Mouse (Mus musculus) adrenal gland, postnatal 14 days (tissue): ENCODE measurements around the gene Ppp1r14c. TPM values are rescaled to one million over a fixed set of nuclear protein-coding genes. Genes with fewer than 3 reads are reported as not detected.
"Not testable (repeated sequence)": the region's sequence is repeated elsewhere in the genome, so short reads cannot be mapped to it uniquely, and the experiment has no call there.

Experiments
- DNase-seq: peaks from one replicate; pipeline ENCODE4 v3.0.0; 2021; ENCODE audit warnings: mixed read lengths
- total RNA-seq: library from RNA; stranded (reverse); gene quantifications from 2 replicates; pipeline ENCODE4 v1.2.3, GENCODE M21; 2021

Gene Ppp1r14c
- total RNA-seq, 1 experiment from 2014 or later = 14.8 TPM

DNA sequence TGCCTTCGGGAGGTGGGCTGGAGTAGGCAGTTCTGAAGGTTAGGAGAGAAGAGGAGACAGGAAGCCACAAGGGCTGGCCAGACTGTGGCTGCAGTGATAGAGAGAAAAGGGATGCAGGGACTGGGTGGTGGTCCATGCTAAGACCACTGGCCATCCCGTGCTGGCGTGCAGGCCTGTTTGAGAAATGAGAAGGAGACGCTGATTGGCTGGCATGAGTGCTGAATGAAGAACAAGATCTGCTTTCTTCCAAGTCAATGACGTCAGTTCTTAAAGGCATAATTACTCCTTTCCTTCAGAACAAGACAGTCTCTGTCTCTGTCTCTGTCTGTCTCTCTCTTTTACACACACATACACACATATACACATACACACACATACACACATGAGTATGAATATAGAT is 36.4 kb downstream of the Ppp1r14c start:
- no peak for DNase-seq

DNA sequence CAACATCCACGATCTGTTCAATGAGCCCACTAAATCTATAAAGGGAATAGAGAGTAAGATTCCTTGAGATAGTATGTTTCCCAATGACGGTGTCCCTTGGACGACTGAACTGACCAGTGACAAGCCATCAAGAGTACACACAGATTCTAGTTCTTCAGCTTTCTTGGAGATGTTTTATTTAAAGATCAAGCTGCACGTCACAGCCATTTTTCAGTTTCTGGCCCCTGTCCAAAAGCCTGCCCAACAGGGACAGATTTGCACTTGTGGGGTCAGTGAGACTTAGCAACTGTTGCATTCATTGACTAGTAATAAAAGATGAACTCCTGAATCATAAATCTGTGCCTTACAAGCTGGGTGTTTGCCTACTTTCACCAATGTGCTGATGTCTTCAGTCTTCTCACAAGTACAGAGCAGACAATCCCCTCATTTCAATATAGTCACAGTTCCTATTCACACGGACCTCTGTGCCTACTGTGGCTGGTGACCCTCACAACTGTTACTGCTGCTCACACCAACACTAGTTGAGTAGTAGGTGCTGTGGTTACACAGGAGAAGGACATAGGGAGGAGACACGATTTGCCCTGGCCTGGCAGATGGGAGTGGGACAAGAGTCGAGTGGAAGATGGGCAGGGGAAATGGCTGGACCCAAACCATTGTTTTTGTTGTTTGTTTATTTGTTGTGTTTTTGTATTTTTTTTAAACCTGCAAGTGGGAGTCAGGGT is 37.7 kb downstream of the Ppp1r14c start:
- DNase-seq = peak; percentile 49

DNA sequence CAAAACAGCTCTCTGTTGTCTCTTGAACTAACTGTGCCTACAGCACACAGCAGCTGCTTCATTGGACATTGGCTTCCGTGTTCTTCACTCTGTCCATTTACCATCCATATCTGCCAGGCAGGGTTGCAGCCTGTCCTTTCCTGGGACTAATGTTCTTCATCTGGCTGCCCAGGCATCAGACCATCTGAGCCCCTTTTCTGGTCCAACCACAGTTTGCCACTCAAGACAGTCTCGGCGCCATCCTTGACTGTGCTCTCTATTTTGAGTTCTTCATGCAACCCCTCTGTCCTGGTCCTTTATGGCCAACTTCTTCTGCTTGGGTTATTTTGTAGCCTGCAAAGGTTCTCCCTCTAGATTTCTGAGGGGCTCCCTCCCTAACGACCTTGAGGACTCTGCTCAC is 38.5 kb downstream of the Ppp1r14c start:
- no peak for DNase-seq

DNA sequence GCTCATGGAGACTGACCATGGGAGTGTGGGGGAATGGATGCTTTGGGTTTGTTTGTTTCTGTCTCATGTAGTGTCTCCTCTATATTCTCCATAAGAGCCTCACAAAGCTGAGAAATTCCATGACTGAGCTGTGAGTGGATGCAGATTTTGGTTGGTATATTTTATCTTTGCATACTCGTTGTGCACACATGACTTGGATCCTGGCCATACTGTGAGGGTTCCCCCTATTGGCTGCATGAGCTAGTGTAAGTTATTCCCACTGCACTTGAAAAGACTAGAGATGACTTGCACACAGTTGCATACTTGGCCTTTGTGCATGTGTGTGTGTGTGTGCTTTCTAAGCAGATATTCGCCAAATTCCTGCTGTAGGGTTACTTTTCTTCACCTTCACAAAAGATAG is 40.4 kb downstream of the Ppp1r14c start:
- DNase-seq = no peak

DNA sequence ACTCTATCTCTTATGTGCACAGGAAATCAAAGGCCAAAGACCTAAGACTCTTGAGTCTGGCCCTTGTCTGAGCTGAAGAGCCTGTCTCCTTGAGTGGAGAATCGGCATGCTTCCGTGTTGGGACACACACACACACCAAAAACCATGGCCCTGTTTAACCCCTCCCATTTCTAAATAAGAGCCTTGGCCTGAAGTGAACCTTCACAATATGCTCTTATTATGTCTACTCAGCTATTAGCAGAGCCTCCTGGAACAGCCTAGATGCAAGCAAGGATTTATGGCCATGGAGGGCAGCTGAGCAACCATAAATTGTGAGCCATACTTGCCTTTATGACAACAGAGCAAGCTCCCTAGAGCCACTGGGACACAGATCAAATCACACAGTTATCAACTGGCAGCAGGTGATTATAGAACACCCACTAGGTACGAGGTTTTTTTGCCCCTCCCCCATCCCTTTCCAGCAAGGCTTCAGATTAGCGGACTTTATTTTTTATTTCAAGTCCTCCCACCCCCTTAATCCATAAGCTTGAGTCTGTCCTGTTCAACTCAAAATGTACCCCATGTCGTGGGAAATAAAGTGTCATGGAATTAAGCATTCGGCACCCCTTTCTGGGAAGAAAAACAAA is 42.3 kb downstream of the Ppp1r14c start:
- DNase-seq = peak; percentile 26

DNA sequence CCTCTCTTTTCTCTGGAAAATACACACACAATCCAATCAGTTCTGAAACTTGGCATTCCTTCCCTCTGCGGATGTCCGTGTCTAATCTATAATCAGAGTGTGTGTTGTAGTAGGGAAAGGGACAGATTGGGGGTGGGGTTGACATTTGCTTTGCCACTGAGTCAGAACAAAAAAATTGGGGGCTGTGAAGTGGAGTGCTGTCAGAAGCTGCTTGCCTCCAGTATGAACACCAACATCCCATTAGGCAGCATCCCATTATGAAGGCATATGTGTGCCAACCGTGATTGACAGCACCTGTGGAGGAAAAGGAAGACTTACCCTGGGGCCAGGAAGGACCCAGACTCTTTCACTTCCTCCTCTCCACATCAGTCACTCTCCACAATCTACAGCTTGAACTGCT is 42.8 kb downstream of the Ppp1r14c start:
- DNase-seq = no peak

DNA sequence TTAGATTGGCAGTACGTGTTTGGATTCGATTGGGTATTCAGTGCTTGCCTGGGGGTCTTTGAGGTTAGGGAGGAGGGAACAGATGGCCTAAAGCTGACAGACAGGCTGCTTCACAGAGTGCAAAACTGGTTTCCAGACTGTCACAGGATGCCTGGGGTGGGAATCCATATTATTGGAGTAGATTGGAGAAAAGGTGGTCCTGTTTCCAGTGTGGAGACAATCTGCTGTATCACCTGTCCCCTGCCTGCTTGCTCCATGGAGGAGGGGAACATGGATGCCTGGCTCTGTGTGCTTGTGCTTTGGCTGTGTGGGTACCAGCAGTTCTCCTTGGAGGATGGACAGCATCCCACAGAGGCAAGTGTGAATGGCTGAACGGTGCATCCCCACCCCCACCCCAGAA is 45.4 kb downstream of the Ppp1r14c start:
- no peak for DNase-seq

DNA sequence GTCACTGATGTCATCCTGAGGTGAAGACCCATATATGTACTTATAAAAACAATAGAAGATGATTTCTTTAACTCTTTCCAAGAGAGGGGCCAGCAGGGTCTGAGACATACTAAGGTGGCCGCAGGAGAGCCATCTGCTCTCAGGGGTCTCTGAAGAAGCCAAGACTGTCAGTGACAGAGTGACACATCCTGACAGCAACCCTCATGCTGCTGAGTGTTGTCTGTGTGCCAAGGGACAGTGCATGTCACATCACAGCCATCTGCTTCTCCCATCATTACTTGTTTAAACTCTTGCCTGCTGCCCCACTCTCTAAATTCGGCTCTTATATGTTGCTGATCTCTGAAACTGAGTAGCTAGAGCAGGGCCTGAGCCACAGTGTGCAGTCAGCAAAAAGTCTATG is 45.8 kb downstream of the Ppp1r14c start:
- no peak for DNase-seq

DNA sequence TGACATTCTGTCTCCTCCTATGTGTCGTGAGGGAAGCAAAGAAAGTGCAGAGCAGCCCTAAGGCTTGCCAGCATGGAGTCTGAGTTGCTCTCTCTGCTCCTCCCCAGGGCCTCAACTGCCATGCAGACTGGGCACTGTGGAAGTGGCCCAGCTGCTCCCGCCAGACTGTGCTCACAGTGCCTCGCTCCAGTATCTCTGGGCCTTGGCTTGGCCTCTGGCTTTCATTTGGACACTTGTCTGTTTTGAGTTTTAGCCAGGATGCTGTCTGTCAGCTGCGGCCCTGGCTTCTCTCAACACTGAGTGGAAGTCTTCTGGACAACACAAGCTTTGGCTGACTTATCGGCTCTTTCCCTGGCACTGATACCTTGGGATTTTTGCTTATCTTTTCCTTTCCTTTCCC is 49.0 kb downstream of the Ppp1r14c start:
- DNase-seq = peak; percentile 23

DNA sequence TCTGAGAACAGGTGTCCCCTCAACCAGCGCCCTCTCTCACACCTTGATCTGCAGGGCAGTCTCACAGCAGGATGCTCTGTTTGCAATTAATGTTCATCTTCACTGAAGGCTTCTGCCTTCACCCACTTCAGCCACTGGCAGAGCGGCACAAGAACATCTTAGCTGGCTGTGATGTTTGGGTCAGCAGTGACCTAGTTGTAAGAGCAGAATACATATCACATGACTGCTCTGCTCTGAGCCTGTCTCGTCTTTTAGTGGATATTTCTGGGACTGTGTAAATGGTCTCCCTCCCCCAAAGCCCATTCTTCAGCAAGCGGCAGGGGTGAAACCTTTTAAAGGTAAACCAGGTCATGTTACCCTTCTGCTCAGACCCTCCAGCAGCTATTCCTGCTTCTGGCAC is 50.7 kb downstream of the Ppp1r14c start:
- no peak for DNase-seq

DNA sequence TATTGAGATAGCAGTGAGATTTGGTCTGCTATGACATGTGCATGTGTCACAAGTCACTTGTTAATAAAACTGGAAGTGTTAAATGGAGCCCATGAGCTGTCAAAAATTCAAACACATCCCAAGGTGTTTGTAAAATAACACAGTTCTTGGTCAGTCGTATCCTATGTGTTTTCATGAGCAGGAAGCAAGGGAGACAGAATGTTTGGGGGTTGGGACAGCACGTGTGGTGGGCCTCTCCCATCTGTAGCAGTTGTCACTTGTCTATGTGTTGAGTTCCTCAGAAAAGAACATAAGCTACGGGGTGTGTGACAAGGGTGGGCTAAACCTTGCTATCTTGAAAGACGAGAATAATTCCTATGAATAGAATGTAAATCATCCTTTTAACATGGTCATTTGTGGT is 51.6 kb downstream of the Ppp1r14c start:
- no peak for DNase-seq

DNA sequence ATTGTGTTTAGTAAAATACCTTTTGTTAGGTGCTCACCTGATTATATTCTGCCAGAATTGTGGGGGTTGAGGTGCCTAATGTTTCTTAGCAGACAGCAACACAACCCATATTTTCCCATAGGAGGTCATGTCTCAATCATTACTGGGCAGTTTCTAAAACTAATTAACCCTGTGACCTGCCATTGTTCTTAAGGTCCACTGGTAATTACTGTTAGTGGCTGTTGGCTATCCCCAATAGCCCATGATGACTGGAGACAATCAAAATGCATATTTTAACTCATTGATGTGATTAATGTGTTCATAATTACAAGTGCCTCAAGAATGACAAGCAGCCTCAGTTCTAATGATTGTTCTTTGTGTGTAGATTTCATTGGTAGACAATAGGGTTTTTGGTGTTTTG is 58.2 kb downstream of the Ppp1r14c start:
- no peak for DNase-seq

DNA sequence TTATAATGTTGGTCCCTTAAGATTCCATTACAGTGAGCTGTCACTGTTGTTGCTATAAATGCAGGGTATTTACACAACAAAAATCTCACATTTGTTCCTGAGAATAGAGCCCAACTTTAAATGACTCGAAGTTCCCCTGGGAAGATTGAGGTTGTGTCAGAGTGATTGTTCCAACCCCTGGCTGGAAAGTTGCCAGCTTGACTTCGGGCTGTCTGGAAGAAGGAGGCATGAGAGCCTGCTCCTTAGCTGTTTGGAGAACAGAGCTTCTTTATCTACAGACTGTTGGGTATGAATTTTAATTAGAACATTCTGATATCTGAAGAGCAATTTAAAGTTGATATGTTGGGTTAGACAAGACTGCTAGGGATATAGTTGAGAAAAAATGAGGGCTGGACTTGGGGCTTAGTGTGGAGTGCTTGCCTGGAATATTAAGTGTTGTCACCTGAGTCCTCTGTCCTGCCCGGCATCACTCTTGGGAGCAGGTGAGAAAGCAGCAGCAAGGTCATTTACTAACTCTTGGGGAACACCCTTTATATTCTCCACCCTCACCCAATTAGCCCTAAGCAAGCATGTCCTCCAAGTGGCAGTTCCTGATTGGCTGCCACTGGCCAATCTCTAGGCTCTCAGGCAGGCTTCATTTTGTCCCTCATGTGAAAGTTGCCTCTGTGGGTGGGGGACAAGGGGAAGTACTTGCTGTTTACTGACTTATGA is 62.0 kb downstream of the Ppp1r14c start:
- DNase-seq = peak; percentile 64

DNA sequence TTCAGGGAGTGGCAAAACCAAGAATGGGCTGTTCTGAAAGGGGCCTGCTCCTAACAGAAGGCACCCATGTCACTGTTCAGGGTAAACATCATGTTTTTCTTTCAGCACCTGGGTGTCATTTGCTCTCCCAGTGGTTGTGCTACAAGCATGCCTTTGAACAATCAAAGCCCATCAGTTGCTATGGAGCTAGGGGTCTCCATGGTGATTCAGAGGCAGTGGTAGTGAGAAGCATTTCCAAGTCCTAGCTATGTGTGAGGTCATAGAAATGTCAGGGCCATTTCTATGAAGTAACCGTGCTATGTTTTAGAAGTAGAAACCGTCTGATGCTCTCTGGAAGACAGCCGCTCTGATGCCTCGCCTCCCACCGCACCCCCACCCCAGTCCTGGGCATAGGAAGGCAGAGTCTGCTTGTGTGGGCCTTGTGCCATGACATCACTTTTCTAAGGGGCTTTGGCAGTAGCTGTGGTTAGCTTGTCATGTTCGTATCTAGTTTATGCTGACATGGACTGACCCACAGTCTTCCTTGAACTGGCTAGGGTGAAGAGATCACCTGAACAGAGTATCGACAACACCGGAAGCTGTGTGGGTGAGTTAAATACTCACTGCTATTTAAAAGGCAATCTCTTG is 69.1 kb downstream of the Ppp1r14c start:
- peak; percentile 32 for DNase-seq

DNA sequence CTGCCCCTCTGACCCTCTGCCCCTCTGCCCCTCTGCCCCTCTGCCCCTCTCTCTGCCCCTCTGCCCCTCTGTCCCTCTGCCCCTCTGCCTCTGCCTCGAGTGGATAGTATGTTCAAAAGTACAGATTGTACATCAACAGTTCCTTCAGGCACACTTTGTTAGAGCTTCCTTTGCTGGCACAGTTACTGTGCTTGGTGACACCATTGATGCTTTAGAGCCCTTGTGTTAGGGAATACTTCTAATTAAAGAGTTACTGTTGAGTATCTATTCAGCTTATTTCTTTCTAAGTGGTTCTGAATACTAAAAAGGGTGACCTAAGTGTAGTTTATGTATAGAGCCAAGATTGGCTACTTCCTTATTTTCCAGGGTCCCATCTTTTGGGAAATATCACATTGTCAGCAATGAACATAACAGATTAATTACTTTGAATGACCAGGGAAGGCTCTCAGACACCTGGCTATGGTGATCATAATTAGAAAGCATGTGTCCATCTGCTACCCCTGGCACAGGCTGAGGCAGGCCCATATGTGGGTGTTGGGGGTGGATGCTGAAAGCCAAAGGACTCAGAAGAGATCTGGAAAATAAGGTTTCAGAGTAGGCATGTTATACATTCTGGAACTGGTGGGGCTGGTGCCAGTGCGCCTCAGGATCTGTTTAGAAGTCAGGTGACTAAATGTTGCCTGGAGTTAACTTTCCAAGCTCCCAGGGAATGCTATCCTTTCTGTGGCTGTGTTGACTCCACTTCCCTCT is 75.0 kb downstream of the Ppp1r14c start:
- no peak for DNase-seq

DNA sequence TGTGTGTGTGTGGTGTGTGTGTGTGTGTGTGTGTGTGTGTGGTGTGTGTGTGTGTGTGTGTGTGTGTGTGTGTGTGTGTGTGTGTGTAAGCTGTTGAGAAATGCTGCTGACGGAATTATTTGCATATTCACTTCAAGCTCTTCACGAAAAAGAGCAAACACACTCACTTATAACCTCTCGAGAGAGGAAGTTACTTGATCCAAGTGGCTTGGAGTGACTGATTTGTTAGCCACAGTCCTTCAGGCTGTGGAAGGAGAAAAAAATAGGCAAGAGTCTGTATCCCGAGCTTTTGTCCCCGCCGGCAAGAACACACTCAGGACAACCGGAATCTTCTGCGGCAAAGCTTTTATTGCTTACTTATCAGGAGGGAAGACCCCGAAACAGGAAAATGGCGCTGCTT is 80.9 kb downstream of the Ppp1r14c start:
- DNase-seq = not testable (repeated sequence)

DNA sequence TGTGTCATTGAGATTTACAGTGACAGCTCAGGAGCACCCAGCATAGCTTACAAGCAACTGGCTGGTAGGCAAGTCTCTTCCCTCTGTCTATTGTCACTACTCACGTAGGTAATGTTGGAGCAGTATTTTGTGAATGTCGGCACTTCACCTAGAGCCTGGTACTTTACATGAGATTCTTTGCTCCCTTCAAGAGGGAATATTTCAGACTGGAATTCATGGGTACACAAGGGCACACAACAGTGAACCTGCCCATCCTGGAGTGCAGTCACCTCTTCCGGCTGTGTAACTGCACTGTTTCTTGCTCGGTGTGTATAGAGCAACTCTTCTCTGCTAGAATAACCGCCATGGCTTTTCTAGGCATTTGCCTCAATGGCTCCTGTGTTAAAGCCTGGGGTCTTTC is 82.8 kb downstream of the Ppp1r14c start:
- no peak for DNase-seq

DNA sequence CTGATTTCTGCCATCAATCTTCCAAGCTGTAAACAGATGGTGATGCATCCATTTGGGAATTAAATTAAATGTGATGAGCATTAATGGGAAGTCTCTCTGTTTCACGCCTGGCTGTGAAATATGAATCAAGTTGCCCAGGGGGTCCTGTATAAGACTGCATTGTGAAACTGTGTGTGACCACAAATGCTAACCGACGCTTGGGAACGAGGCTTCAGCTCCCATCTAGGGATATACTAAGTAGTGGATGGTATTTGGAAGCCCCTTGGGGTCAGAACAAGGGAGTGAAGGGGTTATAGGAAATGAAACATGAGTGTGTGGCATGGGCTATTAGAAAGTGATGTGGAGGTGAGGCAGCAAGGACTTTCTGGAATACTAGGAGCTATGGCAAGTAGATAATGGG is 86.1 kb downstream of the Ppp1r14c start:
- no peak for DNase-seq

DNA sequence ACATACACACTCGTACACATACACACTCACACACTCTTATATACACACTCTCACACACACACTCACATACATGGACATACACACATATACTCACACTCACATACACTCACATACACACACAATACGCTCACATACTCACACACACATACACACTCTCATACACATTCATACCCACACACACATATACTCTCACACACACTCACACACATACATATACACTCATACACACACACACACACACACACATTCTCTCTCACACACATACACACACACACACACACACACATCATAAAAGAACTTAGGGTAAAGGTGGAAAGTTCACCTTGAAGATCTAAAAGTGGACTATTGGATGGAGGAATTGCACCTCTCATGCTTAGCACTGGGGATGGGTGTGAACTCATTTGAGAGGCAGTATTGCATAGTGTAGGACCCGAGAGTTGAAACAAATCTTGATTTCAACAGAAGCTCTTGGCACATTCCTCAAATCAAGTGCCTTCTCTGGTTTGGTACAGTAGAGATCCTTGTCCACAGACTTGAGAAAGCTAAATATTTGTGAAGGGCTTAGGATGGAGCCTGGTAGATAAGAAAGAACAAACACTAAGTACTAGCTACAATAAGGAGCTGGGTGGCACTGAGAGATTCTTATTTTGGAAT is 87.1 kb downstream of the Ppp1r14c start:
- no peak for DNase-seq

DNA sequence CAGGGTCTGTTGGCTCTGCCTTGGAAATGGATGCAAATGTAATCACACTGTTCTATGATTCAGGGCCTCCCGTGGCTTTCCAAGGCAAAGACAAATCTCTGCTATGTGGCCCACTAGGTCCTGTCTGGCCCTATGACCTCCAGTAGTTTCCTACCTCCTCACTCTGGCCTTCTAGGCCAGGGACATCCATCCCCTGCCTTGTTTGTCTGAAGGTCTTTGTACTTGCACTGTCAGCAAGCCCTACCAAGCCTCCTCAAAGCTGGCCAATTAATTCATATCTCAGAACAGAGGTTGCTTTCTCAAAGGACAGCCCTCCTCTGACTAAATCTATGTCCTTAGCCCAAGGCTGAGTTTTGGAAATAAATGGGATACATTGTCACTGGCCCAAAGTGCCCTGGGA is 92.8 kb downstream of the Ppp1r14c start:
- peak; percentile 59 for DNase-seq

DNA sequence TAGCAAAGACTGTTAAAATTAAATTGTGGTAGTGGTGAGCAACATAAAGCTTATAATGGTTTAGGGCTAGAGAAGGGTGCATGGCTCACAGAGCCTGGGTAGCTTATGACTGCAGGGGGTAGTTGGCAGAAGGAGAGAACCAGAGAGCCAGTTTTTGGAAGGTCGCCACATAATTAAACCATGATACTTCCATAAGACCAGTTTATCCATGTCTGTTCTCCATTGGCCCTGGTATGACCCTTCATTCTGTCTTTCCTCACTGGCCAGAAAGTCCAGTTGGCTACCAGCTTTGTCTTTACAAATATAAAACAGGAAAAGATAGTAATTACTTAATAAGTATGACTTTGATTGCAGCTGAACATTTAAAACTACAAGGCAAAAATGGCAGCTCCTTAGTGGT is 95.0 kb downstream of the Ppp1r14c start:
- DNase-seq = no peak

DNA sequence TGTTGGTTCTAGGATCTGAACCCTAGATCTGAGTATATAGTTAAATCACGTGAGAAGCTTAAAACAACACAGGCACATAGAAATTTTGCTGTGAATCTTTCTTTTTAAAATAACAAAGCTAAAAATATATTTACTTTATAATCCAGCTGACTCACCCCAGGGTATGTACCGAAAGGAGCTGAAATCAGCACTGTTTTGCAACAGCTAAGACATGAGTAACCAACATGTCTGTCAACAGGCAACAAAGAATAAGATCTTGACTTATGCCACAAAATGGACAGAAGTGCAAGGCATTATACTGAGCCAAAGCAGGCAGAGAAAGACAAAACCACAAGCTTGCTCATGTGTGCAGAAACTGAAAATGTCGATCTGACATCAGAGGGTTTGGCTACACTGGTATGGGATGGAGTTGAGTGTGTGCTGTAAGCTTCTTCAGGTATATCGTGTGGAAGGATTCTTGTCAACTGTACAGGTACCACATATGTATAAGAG is 100.3 kb downstream of the Ppp1r14c start:
- no peak for DNase-seq
